Mouse (Mus musculus): ENCODE results near the gene Col4a3. TPM values are rescaled to one million over a fixed set of nuclear protein-coding genes. Genes with fewer than 3 reads are reported as not detected.

Gene Col4a3
- total RNA-seq (2014; rRNA removed): 0.29 and 0.94 TPM in 2 replicates
- polyA plus RNA-seq (2015; fragmentation: Nextera tagmentation; extraction: Ambion mirVana): 0.71 and 0.79 TPM in 2 replicates

- Histone ChIP-seq H3K4me1 (ENCODE audit: insufficient read depth, low read length) (peaks cover 14% of the 10 kb centered on the region; the same call in 1 of the 2 replicates), H3K9me3 (ENCODE audit: low read length) (no peaks in the 10 kb centered on the region), H3K4me2 (ENCODE audit: low read depth, low read length) (peak within 1 kb of the TSS; percentile 72), H3K4me3 (ENCODE audit: low read length) (peak within 1 kb of the TSS; percentile 36), H3K9ac (replicated peaks; ENCODE audit: low read length) (peak within 1 kb of the TSS; percentile 38; the same call in 1 of the 2 replicates), H3K36me3 (ENCODE audit: insufficient read depth, low read length) (no peaks in the 10 kb centered on the region), H3K27ac (no peak within 1 kb of the TSS), H3K27me3 (ENCODE audit: insufficient read depth, low read length) (no peaks in the 10 kb centered on the region)
- DNase-seq (ENCODE audit: low spot score) (peak; percentile 27), ATAC-seq (peak; percentile 64; the same call in 1 of the 2 replicates)
- WGBS: 5% methylated on average over 34 of the region's 34 CpGs
- no peak for TF ChIP-seq CTCF (IDR thresholded peaks at IDR 0.05; ENCODE audit: low read depth)
These were observed at the start of gene Col4a3, which contains the start of gene Col4a4 for GRCm38 (mm10) chr1:82586713-82587399. Gene Col4a3 (plus strand): TSS chr1:82586921. Gene Col4a4 (minus strand): TSS chr1:82586849.

DNA sequence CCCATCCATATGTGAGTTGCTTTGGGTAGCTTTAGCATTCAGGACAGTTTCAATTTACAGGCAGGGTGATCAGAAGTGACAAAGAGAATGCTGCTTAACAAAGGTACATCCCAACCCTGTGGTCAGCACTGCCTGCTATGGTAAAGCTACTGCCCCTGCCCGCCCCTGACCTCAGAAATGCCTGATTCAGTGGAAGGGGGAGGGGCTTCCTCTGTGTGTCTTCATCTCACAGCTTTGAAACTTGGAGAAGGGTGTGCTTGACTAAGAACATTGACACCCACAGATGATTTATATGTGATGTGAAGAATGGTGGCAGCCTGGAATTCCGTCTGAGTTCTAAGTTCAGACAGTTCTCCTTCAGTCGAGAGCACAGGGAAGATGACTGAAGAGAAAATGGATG, 48.9 kb upstream of the Col4a3 start:
- H3K4me1 ChIP-seq (ENCODE audit: insufficient read depth, low read length): no peaks in the 10 kb centered on the region
- H3K4me2 ChIP-seq (ENCODE audit: low read depth, low read length): no peak overlapping the region
- no peaks in the 10 kb centered on the region for H3K27me3 ChIP-seq (ENCODE audit: insufficient read depth, low read length)
- no peak overlapping the region for H3K4me3 ChIP-seq (ENCODE audit: low read length)
- no peak for ATAC-seq
- no peaks in the 10 kb centered on the region for H3K9me3 ChIP-seq (ENCODE audit: low read length)
- WGBS: 64% methylated on average over 3 of the region's 3 CpGs
- no peak for DNase-seq (ENCODE audit: low spot score)
- TF ChIP-seq CTCF (IDR thresholded peaks at IDR 0.05; ENCODE audit: low read depth): no peak
- no peak overlapping the region for H3K27ac ChIP-seq
- H3K9ac ChIP-seq (replicated peaks; ENCODE audit: low read length): no peak overlapping the region
- no peaks in the 10 kb centered on the region for H3K36me3 ChIP-seq (ENCODE audit: insufficient read depth, low read length)

GRCm38 (mm10) chr1:82540056-82540455, 46.7 kb upstream of the Col4a3 start:
- H3K4me3 ChIP-seq (ENCODE audit: low read length): no peak overlapping the region
- H3K4me1 ChIP-seq (ENCODE audit: insufficient read depth, low read length): no peaks in the 10 kb centered on the region
- ATAC-seq (no peak), DNase-seq (ENCODE audit: low spot score) (no peak)
- H3K27ac ChIP-seq: no peak overlapping the region
- WGBS: 70% methylated on average over 5 of the region's 5 CpGs
- TF ChIP-seq CTCF (IDR thresholded peaks at IDR 0.05; ENCODE audit: low read depth): no peak
- no peak overlapping the region for H3K9ac ChIP-seq (replicated peaks; ENCODE audit: low read length)
- no peaks in the 10 kb centered on the region for H3K36me3 ChIP-seq (ENCODE audit: insufficient read depth, low read length)
- H3K27me3 ChIP-seq (ENCODE audit: insufficient read depth, low read length): no peaks in the 10 kb centered on the region
- no peak overlapping the region for H3K4me2 ChIP-seq (ENCODE audit: low read depth, low read length)
- H3K9me3 ChIP-seq (ENCODE audit: low read length): no peaks in the 10 kb centered on the region

- 75% methylated on average over 2 of the region's 2 CpGs for WGBS
- TF ChIP-seq CTCF (IDR thresholded peaks at IDR 0.05; ENCODE audit: low read depth): no peak
These were observed 42.8 kb upstream of the Col4a3 start for GRCm38 (mm10) chr1:82543934-82544333.

GRCm38 (mm10) chr1:82544419-82545185, 42.1 kb upstream of the Col4a3 start:
- DNase-seq (ENCODE audit: low spot score): no peak
- TF ChIP-seq CTCF (IDR thresholded peaks at IDR 0.05; ENCODE audit: low read depth): no peak
- H3K9me3 ChIP-seq (ENCODE audit: low read length): no peaks in the 10 kb centered on the region
- H3K4me2 ChIP-seq (ENCODE audit: low read depth, low read length): no peak overlapping the region
- no peak overlapping the region for H3K4me3 ChIP-seq (ENCODE audit: low read length)
- H3K27ac ChIP-seq: no peak overlapping the region
- WGBS: 58% methylated on average over 6 of the region's 6 CpGs
- no peak for ATAC-seq
- H3K27me3 ChIP-seq (ENCODE audit: insufficient read depth, low read length): no peaks in the 10 kb centered on the region
- H3K36me3 ChIP-seq (ENCODE audit: insufficient read depth, low read length): no peaks in the 10 kb centered on the region
- H3K4me1 ChIP-seq (ENCODE audit: insufficient read depth, low read length): no peaks in the 10 kb centered on the region
- H3K9ac ChIP-seq (replicated peaks; ENCODE audit: low read length): no peak overlapping the region

More at GRCm38 (mm10) chr1:82543934-82544333, 42.8 kb upstream of the Col4a3 start:
- Histone ChIP-seq H3K27ac (no peak overlapping the region), H3K36me3 (ENCODE audit: insufficient read depth, low read length) (no peaks in the 10 kb centered on the region), H3K4me2 (ENCODE audit: low read depth, low read length) (no peak overlapping the region), H3K4me3 (ENCODE audit: low read length) (no peak overlapping the region), H3K9me3 (ENCODE audit: low read length) (no peaks in the 10 kb centered on the region), H3K27me3 (ENCODE audit: insufficient read depth, low read length) (no peaks in the 10 kb centered on the region), H3K9ac (replicated peaks; ENCODE audit: low read length) (no peak overlapping the region), H3K4me1 (ENCODE audit: insufficient read depth, low read length) (no peaks in the 10 kb centered on the region)
- DNase-seq (ENCODE audit: low spot score) (no peak), ATAC-seq (no peak)

GRCm38 (mm10) chr1:82545199-82545960, 41.3 kb upstream of the Col4a3 start:
- DNase-seq (ENCODE audit: low spot score): no peak
- no peak for ATAC-seq

More at GRCm38 (mm10) chr1:82545199-82545960, 41.3 kb upstream of the Col4a3 start:
- H3K9me3 ChIP-seq (ENCODE audit: low read length): no peaks in the 10 kb centered on the region
- no peak overlapping the region for H3K9ac ChIP-seq (replicated peaks; ENCODE audit: low read length)
- H3K36me3 ChIP-seq (ENCODE audit: insufficient read depth, low read length): no peaks in the 10 kb centered on the region
- TF ChIP-seq CTCF (IDR thresholded peaks at IDR 0.05; ENCODE audit: low read depth): no peak
- whole genome bisulfite sequencing: 66% methylated on average over 8 of the region's 8 CpGs
- no peak overlapping the region for H3K4me3 ChIP-seq (ENCODE audit: low read length)
- no peaks in the 10 kb centered on the region for H3K4me1 ChIP-seq (ENCODE audit: insufficient read depth, low read length)
- no peak overlapping the region for H3K27ac ChIP-seq
- no peak overlapping the region for H3K4me2 ChIP-seq (ENCODE audit: low read depth, low read length)
- H3K27me3 ChIP-seq (ENCODE audit: insufficient read depth, low read length): no peaks in the 10 kb centered on the region
